In genomic region chr2:157095005-157095755, GRCm38 (mm10) we compare ENCODE assay signal across 8 mouse cellular contexts. TPM values are rescaled to one million over a fixed set of nuclear protein-coding genes. Genes with fewer than 3 reads are reported as not detected.
DNase-seq lines count a peak whose midpoint lies in the region; ATAC-seq and TF ChIP-seq lines count a peak whose summit lies in the region.

No protein-coding gene starts in this region.

- ATAC-seq in forebrain, embryonic 13.5 days, result peak; percentile 67
- ATAC-seq in midbrain, embryonic 13.5 days, result peak; percentile 75
- peak; percentile 54; the same call in 1 of the 2 replicates for ATAC-seq in stomach, embryonic 15.5 days (ENCODE audit: insufficient read depth, low FRiP score, low read depth)

- peaks cover 9% of the 10 kb centered on the region for H3K4me1 ChIP-seq in forebrain, embryonic 13.5 days
- H3K4me1 ChIP-seq in hindbrain, embryonic 10.5 days (replicated peaks), result no peaks in the 10 kb centered on the region
- H3K4me1 ChIP-seq in midbrain, embryonic 13.5 days (replicated peaks), result 0 out of 2 replicates have a peak, but pooled peaks cover 4% of the 10 kb centered on the region
- H3K4me1 ChIP-seq in stomach, embryonic 15.5 days, result peaks cover 9% of the 10 kb centered on the region

- no peak overlapping the region for H3K4me3 ChIP-seq in forebrain, embryonic 13.5 days
- H3K4me3 ChIP-seq in hindbrain, embryonic 10.5 days, result no peak overlapping the region
- no peak overlapping the region for H3K4me3 ChIP-seq in midbrain, embryonic 13.5 days (replicated peaks)
- H3K4me3 ChIP-seq in stomach, embryonic 15.5 days (replicated peaks), result no peak overlapping the region

- H3K9me3 ChIP-seq in forebrain, embryonic 13.5 days (replicated peaks), result no peaks in the 10 kb centered on the region
- H3K9me3 ChIP-seq in hindbrain, embryonic 10.5 days, result no peaks in the 10 kb centered on the region
- no peaks in the 10 kb centered on the region for H3K9me3 ChIP-seq in midbrain, embryonic 13.5 days
- H3K9me3 ChIP-seq in stomach, embryonic 15.5 days, result no peaks in the 10 kb centered on the region

- no peak overlapping the region for H3K9ac ChIP-seq in forebrain, embryonic 13.5 days
- H3K9ac ChIP-seq in midbrain, embryonic 13.5 days (replicated peaks), result no peak overlapping the region
- H3K9ac ChIP-seq in stomach, embryonic 15.5 days, result no peak overlapping the region

- peaks cover under 1% of the 10 kb centered on the region; the same call in 1 of the 2 replicates for H3K36me3 ChIP-seq in forebrain, embryonic 13.5 days (ENCODE audit: poor library complexity, severe bottlenecking)
- H3K36me3 ChIP-seq in hindbrain, embryonic 10.5 days, result peaks cover 34% of the 10 kb centered on the region
- peaks cover 13% of the 10 kb centered on the region for H3K36me3 ChIP-seq in midbrain, embryonic 13.5 days
- peaks cover 9% of the 10 kb centered on the region for H3K36me3 ChIP-seq in stomach, embryonic 15.5 days

- H3K27ac ChIP-seq in forebrain, embryonic 13.5 days, result no peak overlapping the region
- H3K27ac ChIP-seq in hindbrain, embryonic 10.5 days, result no peak overlapping the region
- H3K27ac ChIP-seq in midbrain, embryonic 13.5 days, result no peak overlapping the region
- no peak overlapping the region for H3K27ac ChIP-seq in stomach, embryonic 15.5 days

- WGBS in forebrain, embryonic 13.5 days, result 65% methylated on average over 9 of the region's 9 CpGs
- 69% methylated on average over 9 of the region's 9 CpGs for WGBS in hindbrain, embryonic 10.5 days
- 69% methylated on average over 9 of the region's 9 CpGs for WGBS in midbrain, embryonic 13.5 days
- 63% methylated on average over 9 of the region's 9 CpGs for WGBS in stomach, embryonic 15.5 days

- H3K27me3 ChIP-seq in forebrain, embryonic 13.5 days, result no peaks in the 10 kb centered on the region
- no peaks in the 10 kb centered on the region for H3K27me3 ChIP-seq in hindbrain, embryonic 10.5 days (ENCODE audit: insufficient read depth, poor library complexity, severe bottlenecking)
- H3K27me3 ChIP-seq in midbrain, embryonic 13.5 days, result no peaks in the 10 kb centered on the region
- H3K27me3 ChIP-seq in stomach, embryonic 15.5 days (replicated peaks), result no peaks in the 10 kb centered on the region

- TF ChIP-seq POLR2A in brain, embryonic 14.5 days (IDR thresholded peaks at IDR 0.05; ENCODE audit: borderline replicate concordance, extremely low read depth, insufficient read depth, insufficient read length, poor library complexity, severe bottlenecking), result no peak

- intact Hi-C loops in left cerebral cortex, postnatal 36 days (cut with DNase I), result loop anchor here (10.0 kb wide), 2 partner anchors 190 to 220 kb away; no protein-coding TSS in a partner anchor

- H3K4me2 ChIP-seq in forebrain, embryonic 13.5 days, result no peak overlapping the region
- no peak overlapping the region for H3K4me2 ChIP-seq in midbrain, embryonic 13.5 days (replicated peaks)
- H3K4me2 ChIP-seq in stomach, embryonic 15.5 days, result no peak overlapping the region

- peak; percentile 55 for DNase-seq in ovary, postnatal 10 days (ENCODE audit: low spot score)
- no peak for DNase-seq in ovary, adult 18-20 months (ENCODE audit: low spot score)
- DNase-seq in brain, embryonic 14.5 days (ENCODE audit: low read depth), result peak; percentile 82
- peak; percentile 63 for DNase-seq in hindbrain, embryonic 10.5 days (ENCODE audit: low spot score)
- DNase-seq in left cerebral cortex, postnatal 36 days (ENCODE audit: low spot score in 2 of 2), result peak; percentile 46 to 56

- TF ChIP-seq CTCF in brain, embryonic 14.5 days (IDR thresholded peaks at IDR 0.05; ENCODE audit: borderline replicate concordance, extremely low read depth, insufficient read depth, insufficient read length), result peak; percentile 96

RNA-seq across cellular contexts. Expression of gene Tldc2, which starts 8.3 kb away (rescaled TPM):
- not detected in 2 replicates for polyA plus RNA-seq in brain, embryonic 14.5 days (2012; rRNA removed)
- not detected in 2 replicates for polyA plus RNA-seq in forebrain, embryonic 13.5 days (2015; fragmentation: Nextera tagmentation; extraction: Ambion mirVana)
- not detected in 2 replicates for polyA plus RNA-seq in hindbrain, embryonic 10.5 days (2016; fragmentation: Nextera tagmentation; extraction: Ambion mirVana)
- total RNA-seq in left cerebral cortex, postnatal 36 days (2021), result not detected
- not detected in 2 replicates for polyA plus RNA-seq in midbrain, embryonic 13.5 days (2015; fragmentation: Nextera tagmentation; extraction: Ambion mirVana)
- not detected in 2 replicates for polyA plus RNA-seq in stomach, embryonic 15.5 days (2015; fragmentation: Nextera tagmentation; extraction: Ambion mirVana)

RNA-seq across cellular contexts. Expression of gene Soga1, which starts 16.1 kb away (rescaled TPM):
- 21.3 and 40.2 TPM in 2 replicates for polyA plus RNA-seq in brain, embryonic 14.5 days (2012; rRNA removed)
- polyA plus RNA-seq in forebrain, embryonic 13.5 days (2015; fragmentation: Nextera tagmentation; extraction: Ambion mirVana), result 4.8 and 5.1 TPM in 2 replicates
- 3.7 and 4.0 TPM in 2 replicates for polyA plus RNA-seq in hindbrain, embryonic 10.5 days (2016; fragmentation: Nextera tagmentation; extraction: Ambion mirVana)
- total RNA-seq in left cerebral cortex, postnatal 36 days (2021), result 10 to 100 TPM; 20.0 to 26.0 TPM
- 6.2 and 6.4 TPM in 2 replicates for polyA plus RNA-seq in midbrain, embryonic 13.5 days (2015; fragmentation: Nextera tagmentation; extraction: Ambion mirVana)
- 3.6 and 4.2 TPM in 2 replicates for polyA plus RNA-seq in stomach, embryonic 15.5 days (2015; fragmentation: Nextera tagmentation; extraction: Ambion mirVana)

RNA-seq across cellular contexts. Expression of gene Samhd1, which starts 39.9 kb away (rescaled TPM):
- 15.0 and 19.2 TPM in 2 replicates for polyA plus RNA-seq in brain, embryonic 14.5 days (2012; rRNA removed)
- polyA plus RNA-seq in forebrain, embryonic 13.5 days (2015; fragmentation: Nextera tagmentation; extraction: Ambion mirVana), result 13.9 and 16.0 TPM in 2 replicates
- polyA plus RNA-seq in hindbrain, embryonic 10.5 days (2016; fragmentation: Nextera tagmentation; extraction: Ambion mirVana), result 18.8 and 22.9 TPM in 2 replicates
- 10 to 100 TPM; 10.3 to 12.7 TPM for total RNA-seq in left cerebral cortex, postnatal 36 days (2021)
- 10.9 and 12.1 TPM in 2 replicates for polyA plus RNA-seq in midbrain, embryonic 13.5 days (2015; fragmentation: Nextera tagmentation; extraction: Ambion mirVana)
- polyA plus RNA-seq in stomach, embryonic 15.5 days (2015; fragmentation: Nextera tagmentation; extraction: Ambion mirVana), result 27.1 and 28.9 TPM in 2 replicates
